Mouse (Mus musculus) leukemia stem cell, adult 10-12 weeks (primary cell): Measurements from ENCODE around the gene Olfr868. TPM values are rescaled to one million over a fixed set of nuclear protein-coding genes. Genes with fewer than 3 reads are reported as not detected.

Experiments
- polyA plus RNA-seq: library from polyadenylated mRNA; stranded (reverse); fragments of >175 nt; gene quantifications from 2 replicates; pipeline ENCODE4 v1.2.3, GENCODE M21; 2012; ENCODE audit warnings: low replicate concordance

Gene Olfr868
- not detected in 2 replicates for polyA plus RNA-seq

DNA sequence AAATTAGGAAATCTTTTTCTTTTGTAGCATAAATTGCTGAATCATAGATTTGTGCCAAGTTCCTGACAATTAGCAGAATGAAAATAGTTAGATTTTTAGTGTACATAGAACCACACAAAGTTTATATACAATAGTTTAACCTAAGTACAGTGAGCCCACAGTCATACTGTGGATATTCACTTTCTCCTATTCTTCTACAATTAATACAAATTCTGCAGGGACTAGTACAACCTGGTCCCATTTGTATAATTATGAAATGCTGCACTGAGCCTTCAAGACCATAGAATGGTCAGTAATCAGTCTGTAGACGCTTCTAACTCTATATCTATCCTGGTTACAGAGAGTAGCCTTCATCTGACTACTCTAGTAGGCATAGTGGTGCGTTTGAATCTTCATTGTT lies at the start of gene Olfr868:
Olfr868 (plus strand) TSS at position 301 of the 400 bp plus-strand sequence.

DNA sequence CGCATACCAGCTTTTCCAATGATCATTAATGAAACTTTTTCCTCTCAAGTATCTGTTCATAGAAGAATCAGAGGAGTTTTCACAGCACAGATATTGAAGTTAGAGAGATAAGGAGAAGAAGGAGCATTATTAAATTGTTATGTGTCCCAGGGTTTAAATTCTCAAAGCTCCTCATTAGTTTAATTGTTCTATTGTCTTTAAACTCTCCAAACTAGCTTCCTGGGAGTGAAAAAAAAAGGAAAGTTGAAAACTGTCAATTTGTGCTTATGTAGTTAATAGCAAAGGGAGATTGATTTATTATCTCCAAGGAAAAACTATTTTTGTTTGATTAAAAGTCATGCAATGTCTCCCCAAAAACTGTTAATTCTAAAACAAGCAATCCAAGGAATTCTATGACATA lies 41.0 kb upstream of the Olfr868 start, which contains the start of gene Olfr867:
Olfr867 (minus strand) TSS at position 101 of the 400 bp plus-strand sequence.

GRCm38 (mm10) chr9:20128709-20129108 lies 30.3 kb downstream of the Olfr868 start, which contains the start of gene Olfr869:
Gene Olfr869 (plus strand): TSS chr9:20129009.

Other genes starting within 250 kb of the Olfr868 start
- not detected in 2 replicates for gene Olfr860, start 248.9 kb upstream of the Olfr868 start, polyA plus RNA-seq
- gene Olfr862, start 210.6 kb upstream of the Olfr868 start, polyA plus RNA-seq, result not detected in 2 replicates
- gene Olfr77, start 181.8 kb upstream of the Olfr868 start, polyA plus RNA-seq, result not detected in 2 replicates
- gene Olfr866, start 70.6 kb upstream of the Olfr868 start, polyA plus RNA-seq, result not detected in 2 replicates
- not detected in 2 replicates for gene Olfr867, start 41.1 kb upstream of the Olfr868 start, polyA plus RNA-seq
- gene Olfr869, start 30.4 kb downstream of the Olfr868 start, polyA plus RNA-seq, result not detected in 2 replicates
- gene Olfr870, start 75.4 kb downstream of the Olfr868 start, polyA plus RNA-seq, result not detected in 2 replicates
- gene Olfr871, start 113.6 kb downstream of the Olfr868 start, polyA plus RNA-seq, result not detected in 2 replicates
- not detected in 2 replicates for gene Olfr872, start 138.5 kb downstream of the Olfr868 start, polyA plus RNA-seq
- gene Olfr39, start 183.7 kb downstream of the Olfr868 start, polyA plus RNA-seq, result not detected in 2 replicates
- 0.03 TPM in 1 of 2 replicates, not detected in the other for gene Olfr873, start 199.9 kb downstream of the Olfr868 start, polyA plus RNA-seq
- gene Olfr18, start 237.5 kb downstream of the Olfr868 start, polyA plus RNA-seq, result not detected in 2 replicates